Mouse (Mus musculus) embryonic facial prominence, embryonic 10.5 days (tissue): ENCODE measurements around the gene Kcnh4. TPM values are rescaled to one million over a fixed set of nuclear protein-coding genes. Genes with fewer than 3 reads are reported as not detected.

ENCODE experiments used
- DNase-seq: peaks from one replicate; pipeline ENCODE4 v3.0.0-alpha.2; 2017; ENCODE audit warnings: low spot score
- H3K27ac ChIP-seq: fragments of 300-500 bp; sonication (generic); replicated peaks from 2 replicates; pipeline ENCODE4 v1.5.1; 2016; ENCODE audit warnings: mild to moderate bottlenecking
- H3K27me3 ChIP-seq: fragments of 300-500 bp; sonication (generic); replicated peaks from 2 replicates; pipeline ENCODE4 v1.6.1; 2016; ENCODE audit warnings: low read depth, mild to moderate bottlenecking; ENCODE audit not compliant: poor library complexity, severe bottlenecking
- H3K36me3 ChIP-seq: fragments of 300-500 bp; sonication (generic); replicated peaks from 2 replicates; pipeline ENCODE4 v1.6.1; 2016; ENCODE audit warnings: mild to moderate bottlenecking, moderate library complexity
- H3K4me1 ChIP-seq: fragments of 300-500 bp; sonication (generic); 2 replicates; pipeline ENCODE4 v1.6.1; 2016
- H3K4me3 ChIP-seq: fragments of 300-500 bp; sonication (generic); 2 replicates; pipeline ENCODE4 v1.5.1; 2016; ENCODE audit warnings: mild to moderate bottlenecking, moderate library complexity
- H3K9me3 ChIP-seq: fragments of 300-500 bp; sonication (generic); 2 replicates; pipeline ENCODE4 v1.6.1; 2016; ENCODE audit warnings: mild to moderate bottlenecking
- WGBS: fragments of 180-500 bp; shearing (Covaris S2); methylation state at CpG from one replicate; pipeline ENCODE4 v1.1.7; 2016; 5-methylcytosine and 5-hydroxymethylcytosine counted together
- polyA plus RNA-seq: library from polyadenylated mRNA; unstranded; fragments of >200 nt; fragmentation: Nextera tagmentation; extraction: Ambion mirVana; gene quantifications from 2 replicates; pipeline ENCODE4 v1.2.1, GENCODE M21; 2016

The Kcnh4 gene
- polyA plus RNA-seq, 1 experiment from 2014 or later, result 0.71 TPM

GRCm38 (mm10) chr11:100700710-100701109 lies 59.0 kb downstream of the Kcnh4 start:
- H3K4me3 ChIP-seq, result peak overlapping the region; percentile 48; the same call in 1 of the 2 replicates
- peaks cover 15% of the 10 kb centered on the region for H3K36me3 ChIP-seq
- no peak for DNase-seq
- H3K4me1 ChIP-seq, result peaks cover 43% of the 10 kb centered on the region
- H3K27ac ChIP-seq, result no peak overlapping the region
- H3K27me3 ChIP-seq, result peaks cover 9% of the 10 kb centered on the region; the same call in 1 of the 2 replicates
- H3K9me3 ChIP-seq, result no peaks in the 10 kb centered on the region
- 75% methylated on average over 3 of the region's 3 CpGs for WGBS

DNA sequence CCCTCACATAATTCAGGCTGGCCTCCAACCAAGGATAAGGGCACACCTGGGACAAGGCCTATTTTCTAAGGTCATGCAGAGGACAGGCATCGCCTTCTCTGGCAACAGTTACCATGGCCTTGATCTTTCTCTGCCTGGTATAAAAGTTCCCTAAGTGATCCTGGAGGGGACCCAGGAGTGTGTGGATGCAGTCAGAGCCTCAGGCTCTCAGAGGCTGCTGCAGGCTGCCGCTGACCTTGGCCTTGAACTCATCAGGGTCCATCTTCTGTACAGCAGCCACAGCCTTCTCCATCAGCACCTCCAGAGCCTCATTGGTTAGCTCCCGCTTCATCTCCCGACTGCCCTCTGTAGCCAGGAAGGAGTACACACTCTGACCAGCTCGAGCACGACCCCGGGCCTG lies 61.8 kb downstream of the Kcnh4 start:
- DNase-seq, result no peak
- peaks cover 26% of the 10 kb centered on the region for H3K4me1 ChIP-seq
- no peaks in the 10 kb centered on the region for H3K9me3 ChIP-seq
- peaks cover 18% of the 10 kb centered on the region for H3K27me3 ChIP-seq
- no peak overlapping the region for H3K27ac ChIP-seq
- 72% methylated on average over 7 of the region's 7 CpGs for WGBS
- no peak overlapping the region for H3K4me3 ChIP-seq
- H3K36me3 ChIP-seq, result no peaks in the 10 kb centered on the region

GRCm38 (mm10) chr11:100694926-100695325 lies 64.8 kb downstream of the Kcnh4 start:
- 43% methylated on average over 5 of the region's 5 CpGs for WGBS
- H3K27me3 ChIP-seq, result peaks cover 39% of the 10 kb centered on the region
- peaks cover 21% of the 10 kb centered on the region for H3K4me1 ChIP-seq
- no peak overlapping the region for H3K4me3 ChIP-seq
- H3K36me3 ChIP-seq, result no peaks in the 10 kb centered on the region
- peak; percentile 84 for DNase-seq
- H3K27ac ChIP-seq, result no peak overlapping the region
- H3K9me3 ChIP-seq, result no peaks in the 10 kb centered on the region

DNA sequence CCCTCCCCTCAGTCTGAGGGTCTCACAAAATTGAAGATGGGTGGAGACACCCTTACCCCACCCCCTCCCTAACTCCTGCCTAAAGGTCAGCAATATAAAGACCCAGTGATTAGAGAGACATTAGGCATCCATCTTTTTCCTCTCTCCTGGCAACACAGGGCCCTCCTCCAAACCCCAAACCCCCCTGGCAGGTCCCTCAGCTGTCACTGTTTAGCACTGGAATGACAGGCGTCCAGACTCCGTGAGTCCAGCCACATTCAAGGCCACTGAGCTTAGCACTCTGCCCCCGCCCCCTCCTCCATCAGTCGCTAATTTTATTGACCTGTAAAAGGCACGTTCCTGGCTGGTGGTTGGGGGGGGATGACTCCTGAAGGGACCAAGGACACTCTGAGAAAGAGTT lies 66.6 kb downstream of the Kcnh4 start:
- H3K36me3 ChIP-seq, result no peaks in the 10 kb centered on the region
- 19% methylated on average over 5 of the region's 5 CpGs for WGBS
- H3K4me3 ChIP-seq, result no peak overlapping the region
- peaks cover 41% of the 10 kb centered on the region for H3K27me3 ChIP-seq
- no peak overlapping the region for H3K27ac ChIP-seq
- no peaks in the 10 kb centered on the region for H3K9me3 ChIP-seq
- no peak for DNase-seq
- peaks cover 21% of the 10 kb centered on the region for H3K4me1 ChIP-seq

GRCm38 (mm10) chr11:100692164-100692616 lies 67.6 kb downstream of the Kcnh4 start, which contains the start of gene Zfp385c:
Gene Zfp385c, minus strand, starts transcription at chr11:100692455.
- DNase-seq, result peak; percentile 46
- no peaks in the 10 kb centered on the region for H3K36me3 ChIP-seq
- no peak within 1 kb of the TSS for H3K27ac ChIP-seq
- no peaks in the 10 kb centered on the region for H3K9me3 ChIP-seq
- under 1% methylated on average over 23 of the region's 23 CpGs for WGBS
- H3K4me1 ChIP-seq, result peaks cover 21% of the 10 kb centered on the region
- H3K27me3 ChIP-seq, result peaks cover 41% of the 10 kb centered on the region
- peak within 1 kb of the TSS; percentile 52 for H3K4me3 ChIP-seq

DNA sequence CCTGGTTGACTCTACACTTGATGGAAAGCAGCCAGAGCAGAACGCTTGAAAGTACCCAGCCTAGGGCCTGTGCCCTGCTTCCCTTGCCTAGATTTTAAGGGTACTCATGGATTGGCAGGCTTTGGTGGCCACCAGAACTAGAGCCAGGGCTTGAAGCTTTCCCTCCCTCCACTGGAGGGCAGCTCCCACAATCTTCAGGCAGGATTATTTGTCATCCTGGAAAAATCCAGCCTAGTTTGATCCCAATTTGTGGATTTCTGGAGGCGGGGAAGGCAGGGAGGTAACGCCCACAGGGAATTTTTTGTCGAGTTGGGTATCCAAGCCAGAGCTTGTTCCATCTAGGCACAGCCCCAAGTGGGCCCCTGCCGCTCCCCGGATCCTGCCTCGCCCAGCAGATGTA lies 69.4 kb downstream of the Kcnh4 start:
- H3K9me3 ChIP-seq, result no peaks in the 10 kb centered on the region
- H3K4me1 ChIP-seq, result peaks cover 21% of the 10 kb centered on the region
- 78% methylated on average over 7 of the region's 7 CpGs for WGBS
- no peak overlapping the region for H3K4me3 ChIP-seq
- H3K27me3 ChIP-seq, result peaks cover 41% of the 10 kb centered on the region
- H3K36me3 ChIP-seq, result no peaks in the 10 kb centered on the region
- H3K27ac ChIP-seq, result no peak overlapping the region
- DNase-seq, result no peak

Other genes with a start within 250 kb of the Kcnh4 start
- gene Acly, start 231.9 kb downstream of the Kcnh4 start, polyA plus RNA-seq, result 291 and 321 TPM in 2 replicates
- 1.4 and 1.7 TPM in 2 replicates for gene Ttc25, start 214.3 kb downstream of the Kcnh4 start, polyA plus RNA-seq
- 21.3 and 25.1 TPM in 2 replicates for gene Cnp, start 185.0 kb downstream of the Kcnh4 start, polyA plus RNA-seq
- 77.2 and 81.4 TPM in 2 replicates for gene Nkiras2, start 140.7 kb downstream of the Kcnh4 start, polyA plus RNA-seq
- 272 and 279 TPM in 2 replicates for gene Dnajc7, start 139.8 kb downstream of the Kcnh4 start, polyA plus RNA-seq
- gene Zfp385c, start 67.5 kb downstream of the Kcnh4 start, polyA plus RNA-seq, result 1.2 TPM in 2 replicates
- 3.3 and 3.6 TPM in 2 replicates for gene Dhx58, start 55.7 kb downstream of the Kcnh4 start, polyA plus RNA-seq
- 72.4 and 80.6 TPM in 2 replicates for gene Kat2a, start 47.5 kb downstream of the Kcnh4 start, polyA plus RNA-seq
- 0.56 TPM in 1 of 2 replicates, not detected in the other for gene Hspb9, start 46.1 kb downstream of the Kcnh4 start, polyA plus RNA-seq
- gene Rab5c, start 21.7 kb downstream of the Kcnh4 start, polyA plus RNA-seq, result 13.0 and 13.1 TPM in 2 replicates
- not detected in 2 replicates for gene Hcrt, start 3.0 kb upstream of the Kcnh4 start, polyA plus RNA-seq
- 3.3 and 3.7 TPM in 2 replicates for gene Ghdc, start 11.0 kb upstream of the Kcnh4 start, polyA plus RNA-seq
- gene Stat5b, start 90.8 kb upstream of the Kcnh4 start, polyA plus RNA-seq, result 14.4 and 14.9 TPM in 2 replicates
- 1.7 and 1.9 TPM in 2 replicates for gene Stat5a, start 99.4 kb upstream of the Kcnh4 start, polyA plus RNA-seq
- 22.5 and 22.8 TPM in 2 replicates for gene Stat3, start 179.6 kb upstream of the Kcnh4 start, polyA plus RNA-seq
- gene Cavin1, start 210.9 kb upstream of the Kcnh4 start, polyA plus RNA-seq, result 20.6 and 23.5 TPM in 2 replicates
- 30.1 and 30.5 TPM in 2 replicates for gene Atp6v0a1, start 249.5 kb upstream of the Kcnh4 start, polyA plus RNA-seq